Mouse (Mus musculus): ENCODE results near the gene F8.

The F8 gene

DNA sequence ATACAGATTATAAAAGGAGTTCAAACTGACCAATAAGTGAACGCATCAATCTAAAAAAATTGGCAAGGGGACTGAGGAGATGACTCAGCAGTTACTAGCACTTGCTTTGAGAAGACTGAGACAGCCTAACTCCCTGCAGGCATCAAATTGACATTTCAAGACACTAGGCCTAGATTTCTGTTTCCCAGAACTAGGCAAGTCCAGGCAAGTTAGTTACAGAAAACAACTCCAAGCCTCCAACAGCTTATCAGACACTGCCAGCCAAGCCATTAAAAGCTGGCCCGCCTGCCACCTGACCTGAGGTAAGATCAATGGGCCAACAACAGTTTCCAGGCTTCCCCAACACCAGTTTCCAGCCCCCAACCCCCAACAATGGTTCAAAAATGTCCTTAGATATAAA lies 244.7 kb downstream of the F8 start:
- no peak for DNase-seq

DNA sequence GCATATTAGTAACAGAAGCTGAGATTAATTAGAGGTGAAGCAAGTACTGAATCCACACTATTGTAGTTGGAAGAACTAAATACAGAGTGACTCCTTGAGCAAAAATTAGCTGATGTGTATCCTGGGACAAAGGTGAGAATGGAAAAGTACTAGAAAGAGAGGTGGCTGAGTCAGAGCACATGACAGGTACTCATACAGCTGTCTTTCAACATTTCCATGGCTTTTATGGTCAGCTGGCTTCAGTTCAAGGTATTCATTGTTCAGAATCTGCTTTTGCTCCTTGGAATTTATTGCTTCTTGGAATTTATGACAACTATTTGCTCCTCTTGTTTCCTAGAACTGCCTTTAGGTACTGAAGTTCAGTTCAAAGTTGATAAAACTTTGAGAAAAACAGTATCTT lies 245.5 kb downstream of the F8 start:
- DNase-seq: no peak

DNA sequence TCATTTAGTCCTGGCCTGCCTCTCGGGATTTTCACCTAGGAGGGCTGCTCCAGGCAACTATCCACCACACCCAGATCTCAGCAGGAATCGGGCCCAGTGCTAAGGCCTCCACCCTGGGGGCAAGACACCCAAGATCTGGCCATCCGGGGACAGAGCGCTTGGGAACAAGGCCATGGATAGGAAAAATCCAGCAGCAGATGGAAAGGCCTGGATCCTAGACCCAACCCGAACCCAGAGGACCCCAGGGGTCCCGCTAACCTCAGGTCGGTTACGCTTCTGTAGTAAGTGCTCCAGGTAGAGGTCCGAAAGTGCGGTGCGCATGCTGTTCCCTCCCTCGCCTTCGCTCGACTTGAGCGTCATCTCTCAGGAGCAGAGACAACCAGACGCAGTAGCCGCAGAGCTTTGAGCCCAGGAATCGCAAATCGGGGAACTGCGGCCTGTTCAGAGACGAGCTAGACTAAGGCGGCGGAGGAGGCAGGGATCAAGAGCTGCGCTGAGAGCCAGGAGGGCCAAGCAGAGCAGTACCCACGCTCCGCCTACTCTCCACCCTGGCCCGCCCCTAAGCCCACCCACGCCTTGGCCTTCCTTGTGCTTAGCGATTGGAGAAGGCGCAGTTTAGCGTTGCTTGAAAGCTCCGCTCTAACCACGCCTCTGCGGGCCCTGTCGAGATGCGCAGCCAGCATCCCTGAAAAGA lies 251.8 kb downstream of the F8 start, which contains the start of gene Mpp1:
Mpp1 (minus strand) TSS at position 550 of the 694 bp plus-strand sequence.
- peak; percentile 84 for DNase-seq

GRCm38 (mm10) chrX:75129474-75129873 lies 252.9 kb downstream of the F8 start:
- DNase-seq: no peak

DNA sequence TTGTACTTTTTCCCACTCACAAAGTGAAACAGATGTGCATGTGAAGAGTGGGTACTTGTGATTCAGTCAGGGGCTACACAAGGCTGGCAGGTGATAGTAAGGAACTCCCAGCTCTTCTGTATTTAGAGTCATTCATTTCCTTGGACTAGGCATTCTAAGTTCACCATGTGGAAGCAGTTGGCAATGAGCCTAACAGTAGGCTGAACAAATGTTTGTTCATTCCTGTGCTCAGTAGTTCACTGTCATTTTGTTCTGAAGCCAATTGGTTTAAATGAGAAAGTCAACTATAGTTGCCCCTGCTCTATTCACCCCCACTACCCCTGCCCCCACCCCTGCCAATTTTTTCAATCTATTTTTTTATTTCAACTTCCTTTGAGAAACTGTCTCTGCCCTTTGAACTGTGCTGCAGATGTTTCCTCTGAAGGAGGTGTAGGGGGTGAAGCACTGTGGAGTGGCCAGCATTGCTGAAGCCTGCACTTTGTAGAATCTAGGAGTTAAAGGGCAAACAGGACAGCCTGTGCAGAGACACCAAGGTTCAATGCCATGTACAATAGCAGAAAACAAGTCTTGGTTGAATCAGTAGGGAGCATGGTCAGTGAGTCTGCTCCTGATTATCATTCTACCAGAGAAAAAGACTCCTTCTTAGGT lies 254.0 kb downstream of the F8 start:
- peak; percentile 35 for DNase-seq

DNA sequence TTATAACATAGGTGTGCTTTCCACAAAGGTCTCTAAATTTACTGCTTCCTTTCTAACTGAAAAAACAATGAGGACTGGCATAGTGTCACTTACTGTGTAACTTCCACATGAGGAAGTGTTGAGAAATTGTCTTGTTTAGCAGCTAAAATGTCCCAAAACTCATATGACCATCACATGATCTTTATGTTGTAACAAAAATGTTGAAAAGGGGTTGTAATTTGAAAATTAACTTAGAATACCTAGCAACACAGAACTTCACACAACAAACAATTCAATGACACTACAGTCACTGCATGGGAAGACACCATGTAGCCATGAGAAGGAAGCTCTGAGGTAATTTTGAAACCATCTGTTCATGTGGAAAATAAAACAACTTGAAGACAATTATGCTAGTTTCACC lies 255.5 kb downstream of the F8 start:
- DNase-seq: no peak

DNA sequence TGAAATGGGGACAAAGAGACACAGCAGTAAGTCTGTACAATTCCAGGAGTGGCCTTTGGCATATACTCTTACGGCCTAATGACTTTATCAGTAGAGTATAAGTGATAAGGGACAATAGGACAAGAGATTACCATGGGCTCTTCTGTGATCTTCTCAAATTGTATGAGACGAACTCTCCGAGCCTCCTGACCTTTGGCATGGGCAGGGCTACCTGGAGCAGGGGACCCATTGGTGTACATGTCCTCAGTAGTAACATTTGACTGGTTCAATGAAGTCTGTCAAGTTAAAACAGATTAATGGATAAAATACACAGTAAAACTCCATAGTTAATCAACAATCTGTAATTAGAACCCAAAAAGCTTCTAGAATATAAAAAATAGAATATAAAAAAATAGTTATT lies 256.8 kb downstream of the F8 start:
- no peak for DNase-seq
